Mouse (Mus musculus): ENCODE results near the gene Dpp6. TPM values are rescaled to one million over a fixed set of nuclear protein-coding genes. Genes with fewer than 3 reads are reported as not detected.

The Dpp6 gene
- polyA plus RNA-seq, 1 experiment from 2014 or later = 0.36 TPM

GRCm38 (mm10) chr5:27518716-27519115, 701.7 kb downstream of the Dpp6 start:
- no peaks in the 10 kb centered on the region for H3K27me3 ChIP-seq (ENCODE audit: control insufficient read depth, insufficient read depth, low read length)
- no peaks in the 10 kb centered on the region for H3K4me1 ChIP-seq (ENCODE audit: control insufficient read depth in 2 of 2, insufficient read depth in 2 of 2, low read length in 2 of 2)
- no peak for ATAC-seq (ENCODE audit: insufficient number of reproducible peaks, insufficient read depth, low FRiP score, low read depth)
- H3K4me3 ChIP-seq (ENCODE audit: control insufficient read depth in 1 of 2, insufficient read depth in 1 of 2, low read depth in 1 of 2, low read length in 2 of 2) = no peak overlapping the region
- H3K27ac ChIP-seq (replicated peaks in 1 of 2; ENCODE audit: control insufficient read depth in 1 of 2, insufficient read depth in 1 of 2, low read depth in 2 of 2, low read length in 2 of 2) = no peak overlapping the region
- H3K4me2 ChIP-seq (ENCODE audit: low read length) = no peak overlapping the region
- H3K9me3 ChIP-seq (ENCODE audit: control insufficient read depth, low read length) = no peaks in the 10 kb centered on the region
- no peaks in the 10 kb centered on the region for H3K36me3 ChIP-seq (ENCODE audit: control insufficient read depth, insufficient read depth, low read length)
- H3K9ac ChIP-seq (ENCODE audit: low read length) = no peak overlapping the region

DNA sequence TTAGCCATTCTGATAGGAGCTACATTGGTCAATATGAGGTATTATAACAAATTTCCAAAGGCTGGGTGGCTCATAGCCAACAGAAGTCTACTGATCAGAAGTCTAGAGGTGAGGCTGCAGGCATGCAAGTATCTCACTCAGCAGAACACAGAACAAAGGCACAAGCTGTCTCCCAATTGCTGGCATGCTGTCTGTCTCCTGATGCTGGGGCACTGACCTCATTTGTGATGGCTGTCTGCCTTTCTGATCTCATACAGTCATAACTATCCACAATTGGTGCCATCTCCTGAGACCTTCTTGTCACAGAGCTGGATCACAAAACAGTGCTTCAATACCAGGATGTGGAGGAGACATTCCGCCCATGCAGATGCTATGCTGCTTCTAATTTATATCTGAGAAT, 709.9 kb downstream of the Dpp6 start:
- H3K27ac ChIP-seq (replicated peaks in 1 of 2; ENCODE audit: control insufficient read depth in 1 of 2, insufficient read depth in 1 of 2, low read depth in 2 of 2, low read length in 2 of 2) = no peak overlapping the region
- no peak overlapping the region for H3K4me2 ChIP-seq (ENCODE audit: low read length)
- no peak overlapping the region for H3K4me3 ChIP-seq (ENCODE audit: control insufficient read depth in 1 of 2, insufficient read depth in 1 of 2, low read depth in 1 of 2, low read length in 2 of 2)
- H3K9me3 ChIP-seq (ENCODE audit: control insufficient read depth, low read length) = 0 out of 2 replicates have a peak, but pooled peaks cover 4% of the 10 kb centered on the region
- no peak for ATAC-seq (ENCODE audit: insufficient number of reproducible peaks, insufficient read depth, low FRiP score, low read depth)
- H3K27me3 ChIP-seq (ENCODE audit: control insufficient read depth, insufficient read depth, low read length) = no peaks in the 10 kb centered on the region
- no peaks in the 10 kb centered on the region for H3K4me1 ChIP-seq (ENCODE audit: control insufficient read depth in 2 of 2, insufficient read depth in 2 of 2, low read length in 2 of 2)
- H3K36me3 ChIP-seq (ENCODE audit: control insufficient read depth, insufficient read depth, low read length) = no peaks in the 10 kb centered on the region
- WGBS = 68% methylated on average over 1 of the region's 1 CpGs
- no peak overlapping the region for H3K9ac ChIP-seq (ENCODE audit: low read length)

GRCm38 (mm10) chr5:27544816-27545270, 727.8 kb downstream of the Dpp6 start:
- no peak overlapping the region for H3K4me3 ChIP-seq (ENCODE audit: control insufficient read depth in 1 of 2, insufficient read depth in 1 of 2, low read depth in 1 of 2, low read length in 2 of 2)
- no peak overlapping the region for H3K9ac ChIP-seq (ENCODE audit: low read length)
- no peaks in the 10 kb centered on the region for H3K27me3 ChIP-seq (ENCODE audit: control insufficient read depth, insufficient read depth, low read length)
- H3K4me2 ChIP-seq (ENCODE audit: low read length) = no peak overlapping the region
- H3K9me3 ChIP-seq (ENCODE audit: control insufficient read depth, low read length) = no peaks in the 10 kb centered on the region
- H3K36me3 ChIP-seq (ENCODE audit: control insufficient read depth, insufficient read depth, low read length) = no peaks in the 10 kb centered on the region
- 11% methylated on average over 2 of the region's 2 CpGs for WGBS
- no peak for ATAC-seq (ENCODE audit: insufficient number of reproducible peaks, insufficient read depth, low FRiP score, low read depth)
- H3K27ac ChIP-seq (replicated peaks in 1 of 2; ENCODE audit: control insufficient read depth in 1 of 2, insufficient read depth in 1 of 2, low read depth in 2 of 2, low read length in 2 of 2) = no peak overlapping the region
- no peaks in the 10 kb centered on the region for H3K4me1 ChIP-seq (ENCODE audit: control insufficient read depth in 2 of 2, insufficient read depth in 2 of 2, low read length in 2 of 2)

DNA sequence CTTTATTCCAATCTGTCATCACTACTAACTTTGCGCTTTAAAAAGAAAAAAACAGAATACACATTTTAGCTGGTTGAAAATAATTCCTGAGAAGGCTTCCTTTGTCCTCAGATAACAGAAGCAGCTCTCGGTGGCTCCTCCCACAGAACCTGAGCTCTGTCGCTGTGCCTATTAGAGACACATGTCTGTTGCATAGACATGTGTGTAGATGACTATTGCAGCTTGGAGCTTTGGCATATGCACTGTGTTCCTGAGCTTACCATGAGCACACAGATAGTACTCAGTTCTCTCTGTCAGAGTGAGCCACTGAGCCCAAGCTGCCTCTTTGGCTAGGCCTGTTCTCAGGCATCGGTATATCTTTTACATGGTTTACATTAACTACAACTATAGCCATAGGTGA, 732.3 kb downstream of the Dpp6 start:
- Histone ChIP-seq H3K9me3 (ENCODE audit: control insufficient read depth, low read length) (no peaks in the 10 kb centered on the region), H3K27me3 (ENCODE audit: control insufficient read depth, insufficient read depth, low read length) (no peaks in the 10 kb centered on the region), H3K36me3 (ENCODE audit: control insufficient read depth, insufficient read depth, low read length) (no peaks in the 10 kb centered on the region), H3K9ac (ENCODE audit: low read length) (no peak overlapping the region), H3K4me2 (ENCODE audit: low read length) (no peak overlapping the region), H3K27ac (replicated peaks in 1 of 2; ENCODE audit: control insufficient read depth in 1 of 2, insufficient read depth in 1 of 2, low read depth in 2 of 2, low read length in 2 of 2) (no peak overlapping the region), H3K4me1 (ENCODE audit: control insufficient read depth in 2 of 2, insufficient read depth in 2 of 2, low read length in 2 of 2) (no peaks in the 10 kb centered on the region), H3K4me3 (ENCODE audit: control insufficient read depth in 1 of 2, insufficient read depth in 1 of 2, low read depth in 1 of 2, low read length in 2 of 2) (no peak overlapping the region)
- 72% methylated on average over 4 of the region's 4 CpGs for WGBS
- no peak for ATAC-seq (ENCODE audit: insufficient number of reproducible peaks, insufficient read depth, low FRiP score, low read depth)

GRCm38 (mm10) chr5:27565700-27566099, 748.7 kb downstream of the Dpp6 start:
- Histone ChIP-seq H3K9me3 (ENCODE audit: control insufficient read depth, low read length) (no peaks in the 10 kb centered on the region), H3K4me1 (ENCODE audit: control insufficient read depth in 2 of 2, insufficient read depth in 2 of 2, low read length in 2 of 2) (no peaks in the 10 kb centered on the region), H3K9ac (ENCODE audit: low read length) (no peak overlapping the region), H3K36me3 (ENCODE audit: control insufficient read depth, insufficient read depth, low read length) (no peaks in the 10 kb centered on the region), H3K4me3 (ENCODE audit: control insufficient read depth in 1 of 2, insufficient read depth in 1 of 2, low read depth in 1 of 2, low read length in 2 of 2) (no peak overlapping the region), H3K27me3 (ENCODE audit: control insufficient read depth, insufficient read depth, low read length) (no peaks in the 10 kb centered on the region), H3K27ac (replicated peaks in 1 of 2; ENCODE audit: control insufficient read depth in 1 of 2, insufficient read depth in 1 of 2, low read depth in 2 of 2, low read length in 2 of 2) (no peak overlapping the region), H3K4me2 (ENCODE audit: low read length) (no peak overlapping the region)
- ATAC-seq (ENCODE audit: insufficient number of reproducible peaks, insufficient read depth, low FRiP score, low read depth) = no peak
- 73% methylated on average over 7 of the region's 7 CpGs for WGBS

DNA sequence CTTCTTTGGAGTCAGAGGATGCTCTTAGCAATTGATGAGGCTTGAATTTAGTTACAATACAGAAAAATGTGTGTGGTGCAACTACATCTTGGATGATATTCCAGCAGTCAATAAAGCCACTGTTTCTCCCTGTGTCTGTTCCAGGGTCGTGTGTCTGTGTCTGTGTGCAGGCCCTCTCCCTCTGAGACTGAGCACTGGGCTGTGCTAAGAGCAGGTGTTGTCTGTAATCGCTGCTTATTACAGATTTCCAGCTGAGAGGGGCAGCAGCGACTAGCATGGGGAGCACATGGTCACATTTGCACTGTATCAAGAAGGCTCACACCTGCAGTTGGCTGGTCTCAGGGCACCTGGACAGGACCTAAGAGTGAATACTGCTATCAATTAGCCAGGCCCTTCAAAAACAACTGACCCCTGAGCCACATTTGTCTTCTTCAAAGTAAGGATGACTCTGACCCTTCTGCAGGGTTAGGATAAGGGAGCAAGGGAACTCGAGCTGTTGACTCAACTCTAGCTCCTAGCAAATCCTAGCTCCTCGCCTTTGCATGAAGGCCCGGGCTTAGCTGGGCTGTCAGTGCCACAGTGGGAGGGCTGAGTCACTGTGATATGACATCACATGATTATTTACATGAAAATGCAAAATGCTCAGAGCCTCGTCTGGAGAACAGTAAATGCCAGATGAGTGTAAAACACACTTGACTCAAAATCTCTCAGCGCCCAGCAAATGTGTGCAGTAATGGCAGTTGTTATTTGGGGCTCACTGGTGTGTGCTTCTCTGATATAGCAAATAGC, 771.2 kb downstream of the Dpp6 start:
- Histone ChIP-seq H3K27ac (replicated peaks in 1 of 2; ENCODE audit: control insufficient read depth in 1 of 2, insufficient read depth in 1 of 2, low read depth in 2 of 2, low read length in 2 of 2) (no peak overlapping the region), H3K4me3 (ENCODE audit: control insufficient read depth in 1 of 2, insufficient read depth in 1 of 2, low read depth in 1 of 2, low read length in 2 of 2) (no peak overlapping the region), H3K27me3 (ENCODE audit: control insufficient read depth, insufficient read depth, low read length) (no peaks in the 10 kb centered on the region), H3K9me3 (ENCODE audit: control insufficient read depth, low read length) (no peaks in the 10 kb centered on the region), H3K9ac (ENCODE audit: low read length) (no peak overlapping the region), H3K36me3 (ENCODE audit: control insufficient read depth, insufficient read depth, low read length) (no peaks in the 10 kb centered on the region), H3K4me2 (ENCODE audit: low read length) (no peak overlapping the region), H3K4me1 (ENCODE audit: control insufficient read depth in 2 of 2, insufficient read depth in 2 of 2, low read length in 2 of 2) (no peaks in the 10 kb centered on the region)
- 60% methylated on average over 8 of the region's 8 CpGs for WGBS
- no peak for ATAC-seq (ENCODE audit: insufficient number of reproducible peaks, insufficient read depth, low FRiP score, low read depth)

GRCm38 (mm10) chr5:27604132-27604531, 787.1 kb downstream of the Dpp6 start:
- 66% methylated on average over 1 of the region's 1 CpGs for WGBS
- H3K9me3 ChIP-seq (ENCODE audit: control insufficient read depth, low read length) = no peaks in the 10 kb centered on the region
- ATAC-seq (ENCODE audit: insufficient number of reproducible peaks, insufficient read depth, low FRiP score, low read depth) = no peak
- H3K27ac ChIP-seq (replicated peaks in 1 of 2; ENCODE audit: control insufficient read depth in 1 of 2, insufficient read depth in 1 of 2, low read depth in 2 of 2, low read length in 2 of 2) = no peak overlapping the region
- no peak overlapping the region for H3K4me2 ChIP-seq (ENCODE audit: low read length)
- H3K9ac ChIP-seq (ENCODE audit: low read length) = no peak overlapping the region
- no peaks in the 10 kb centered on the region for H3K36me3 ChIP-seq (ENCODE audit: control insufficient read depth, insufficient read depth, low read length)
- no peak overlapping the region for H3K4me3 ChIP-seq (ENCODE audit: control insufficient read depth in 1 of 2, insufficient read depth in 1 of 2, low read depth in 1 of 2, low read length in 2 of 2)
- H3K27me3 ChIP-seq (ENCODE audit: control insufficient read depth, insufficient read depth, low read length) = no peaks in the 10 kb centered on the region
- H3K4me1 ChIP-seq (ENCODE audit: control insufficient read depth in 2 of 2, insufficient read depth in 2 of 2, low read length in 2 of 2) = no peaks in the 10 kb centered on the region

DNA sequence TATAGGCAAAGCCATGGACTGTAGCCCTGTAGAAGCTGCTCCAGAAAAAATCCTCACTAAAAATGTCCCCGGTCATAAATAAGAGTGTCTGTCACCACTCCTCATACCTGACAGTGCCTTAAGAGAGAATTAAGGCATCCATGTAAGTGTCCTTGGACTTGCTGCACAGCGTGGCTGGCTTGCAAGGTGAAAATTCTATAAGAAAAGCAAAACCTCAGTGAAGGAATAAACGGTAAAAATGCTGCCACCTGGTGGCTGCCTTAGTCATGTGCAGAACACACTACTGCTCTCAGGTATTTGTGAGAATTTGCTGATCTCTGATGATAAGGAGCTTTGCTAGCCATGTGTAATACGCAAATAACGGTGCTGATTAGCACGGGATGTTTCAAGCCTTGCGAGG, 798.8 kb downstream of the Dpp6 start:
- Histone ChIP-seq H3K4me3 (ENCODE audit: control insufficient read depth in 1 of 2, insufficient read depth in 1 of 2, low read depth in 1 of 2, low read length in 2 of 2) (no peak overlapping the region), H3K9ac (ENCODE audit: low read length) (no peak overlapping the region), H3K27ac (replicated peaks in 1 of 2; ENCODE audit: control insufficient read depth in 1 of 2, insufficient read depth in 1 of 2, low read depth in 2 of 2, low read length in 2 of 2) (no peak overlapping the region), H3K27me3 (ENCODE audit: control insufficient read depth, insufficient read depth, low read length) (no peaks in the 10 kb centered on the region), H3K36me3 (ENCODE audit: control insufficient read depth, insufficient read depth, low read length) (no peaks in the 10 kb centered on the region), H3K4me1 (ENCODE audit: control insufficient read depth in 2 of 2, insufficient read depth in 2 of 2, low read length in 2 of 2) (no peaks in the 10 kb centered on the region), H3K9me3 (ENCODE audit: control insufficient read depth, low read length) (no peaks in the 10 kb centered on the region), H3K4me2 (ENCODE audit: low read length) (no peak overlapping the region)
- 30% methylated on average over 7 of the region's 7 CpGs for WGBS
- ATAC-seq (ENCODE audit: insufficient number of reproducible peaks, insufficient read depth, low FRiP score, low read depth) = no peak

All from heart, embryonic 14.5 days (tissue).